Mouse (Mus musculus) heart, postnatal 14 days (tissue): ENCODE measurements around the gene Olfr498. TPM values are rescaled to one million over a fixed set of nuclear protein-coding genes. Genes with fewer than 3 reads are reported as not detected.

ENCODE experiments used
- DNase-seq, 2 experiments: peaks; one replicate each; pipeline ENCODE4 v3.0.0; 2021 to 2022
- intact Hi-C: fragments of 180-260 bp; cut with DNase I; formaldehyde crosslinking; loops from one replicate; pipeline ENCODE4 v1.15.1; 2025
- long read RNA-seq, 2 experiments: library from polyadenylated mRNA; stranded (forward); transcript quantifications; one replicate each; pipeline ENCODE4 v2.0.0; 2021
- total RNA-seq, 2 experiments: library from RNA; stranded (reverse); gene quantifications; 2 replicates each; pipeline ENCODE4 v1.2.3; 2021

Gene Olfr498
- total RNA-seq, result not detected
- long read RNA-seq, experiment 1, result 0 reads
- long read RNA-seq, experiment 2, result 0 reads

- intact Hi-C loops, result no loop called here
These were observed at the start of gene Olfr498 for GRCm38 (mm10) chr7:108465026-108465425. Gene Olfr498 (plus strand): TSS chr7:108465326.

DNA sequence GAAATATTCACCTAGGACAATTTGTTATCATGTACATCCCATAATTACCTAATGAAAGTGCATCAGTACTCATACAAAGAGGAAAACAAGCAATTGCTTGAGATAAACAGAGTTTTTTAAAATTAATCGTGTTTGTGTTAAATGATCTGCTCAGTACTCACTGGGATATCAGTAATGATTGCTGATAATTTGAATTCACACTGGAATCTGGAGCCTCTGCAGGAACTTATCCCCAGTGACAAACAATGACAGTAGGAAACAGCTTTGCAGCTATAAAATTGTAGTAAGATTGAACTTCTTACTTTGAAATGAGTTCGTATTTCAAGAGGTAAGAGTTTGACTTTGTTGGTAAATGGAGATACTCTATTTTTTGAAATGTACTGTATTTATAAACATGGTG lies 45.0 kb upstream of the Olfr498 start, which contains the start of gene Olfr497:
Gene Olfr497 (plus strand): TSS at position 301 of the 400 bp plus-strand sequence.
- DNase-seq, result no peak
- intact Hi-C loops, result no loop called here

More at GRCm38 (mm10) chr7:108465026-108465425, at the start of gene Olfr498:
- DNase-seq, result no peak

Other genes with a start within 250 kb of the Olfr498 start
- not detected for gene Olfr488, start 207.0 kb upstream of the Olfr498 start, total RNA-seq
- not detected for gene Olfr490, start 176.4 kb upstream of the Olfr498 start, total RNA-seq
- gene Olfr491, start 151.9 kb upstream of the Olfr498 start, total RNA-seq, result not detected
- gene Olfr492, start 141.7 kb upstream of the Olfr498 start, total RNA-seq, result not detected
- not detected for gene Olfr493, start 118.3 kb upstream of the Olfr498 start, total RNA-seq
- gene Olfr494, start 100.0 kb upstream of the Olfr498 start, total RNA-seq, result not detected
- not detected for gene Olfr495, start 72.2 kb upstream of the Olfr498 start, total RNA-seq
- gene Olfr497, start 44.9 kb upstream of the Olfr498 start, total RNA-seq, result not detected
- not detected for gene Olfr502, start 59.7 kb downstream of the Olfr498 start, total RNA-seq
- gene Olfr503, start 79.2 kb downstream of the Olfr498 start, total RNA-seq, result not detected
- gene Olfr504, start 100.5 kb downstream of the Olfr498 start, total RNA-seq, result not detected
- gene Olfr506, start 145.5 kb downstream of the Olfr498 start, total RNA-seq, result not detected
- gene Olfr507, start 156.5 kb downstream of the Olfr498 start, total RNA-seq, result not detected
- gene Olfr508, start 164.7 kb downstream of the Olfr498 start, total RNA-seq, result not detected
- gene Olfr509, start 186.6 kb downstream of the Olfr498 start, total RNA-seq, result not detected
- gene Olfr510, start 201.1 kb downstream of the Olfr498 start, total RNA-seq, result not detected
- not detected for gene Olfr512, start 248.0 kb downstream of the Olfr498 start, total RNA-seq